Mouse (Mus musculus): ENCODE measurements at regions not wholly inside any gene's neighbourhood (a gene's known extent, or its start where the extent isn't known, plus 50 kb on each side); places are given as distances from the start of the nearest gene placed in this dataset.
A peak's percentile ranks its signal among the peaks of the same experiment; 100 is the strongest.

GRCm38 (mm10) chr11:91862138-91862537, 284.8 kb upstream of the Kif2b start:
- DNase-seq (ENCODE audit: low spot score in 2 of 2): no peak

DNA sequence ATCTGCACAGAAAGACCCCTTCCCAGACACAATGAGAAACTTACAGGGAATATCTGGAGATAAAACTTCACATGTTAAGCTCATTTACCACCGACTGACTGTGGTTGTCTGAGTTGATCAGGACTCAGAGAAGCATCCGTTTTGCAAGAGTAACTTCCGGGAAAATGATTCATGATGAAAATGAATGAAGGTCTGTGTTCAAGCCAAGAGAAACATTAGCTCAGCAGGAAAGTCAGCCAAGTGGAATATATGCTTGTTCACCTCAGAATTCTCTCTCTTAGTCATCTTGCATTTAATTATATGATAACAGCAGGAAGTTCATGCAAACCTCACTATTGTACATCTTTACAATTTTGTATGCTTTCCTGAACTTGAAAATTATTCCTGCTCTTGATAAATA, 279.1 kb upstream of the Kif2b start:
- no peak for DNase-seq (ENCODE audit: low spot score in 2 of 2)

DNA sequence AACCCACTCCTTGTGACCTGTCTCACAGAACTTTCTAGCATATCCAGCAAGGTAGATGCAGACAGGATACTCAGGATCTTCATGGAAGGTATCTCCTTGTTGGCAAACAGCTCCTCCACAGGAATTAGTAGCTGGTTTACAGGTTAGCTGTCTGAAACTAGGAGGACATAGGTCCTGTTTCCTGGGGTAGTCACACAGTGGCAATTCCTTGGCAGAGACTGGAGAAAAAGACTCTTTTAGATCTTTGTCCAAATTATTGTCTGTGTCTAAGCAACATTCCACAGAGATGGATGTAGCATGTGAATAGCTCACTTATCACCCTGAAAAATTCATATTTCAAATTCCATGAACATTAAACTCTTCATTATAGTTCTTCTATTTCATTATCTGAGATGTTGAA, 253.8 kb upstream of the Kif2b start:
- DNase-seq (ENCODE audit: low spot score in 2 of 2): no peak

- peak; percentile 2 to 49 for DNase-seq (ENCODE audit: low spot score in 2 of 2)
These were observed 243.5 kb upstream of the Kif2b start for GRCm38 (mm10) chr11:91820826-91821225.
